Mouse (Mus musculus) left cerebral cortex, adult 9 months (tissue): ENCODE data around the gene Myo1g.
A peak's percentile ranks its signal among the peaks of the same experiment; 100 is the strongest.

Experiments
- DNase-seq, 2 experiments: peaks; one replicate each; pipeline ENCODE4 v3.0.0; 2022; ENCODE audit warnings: low spot score in 2 of 2

Myo1g gene

DNA sequence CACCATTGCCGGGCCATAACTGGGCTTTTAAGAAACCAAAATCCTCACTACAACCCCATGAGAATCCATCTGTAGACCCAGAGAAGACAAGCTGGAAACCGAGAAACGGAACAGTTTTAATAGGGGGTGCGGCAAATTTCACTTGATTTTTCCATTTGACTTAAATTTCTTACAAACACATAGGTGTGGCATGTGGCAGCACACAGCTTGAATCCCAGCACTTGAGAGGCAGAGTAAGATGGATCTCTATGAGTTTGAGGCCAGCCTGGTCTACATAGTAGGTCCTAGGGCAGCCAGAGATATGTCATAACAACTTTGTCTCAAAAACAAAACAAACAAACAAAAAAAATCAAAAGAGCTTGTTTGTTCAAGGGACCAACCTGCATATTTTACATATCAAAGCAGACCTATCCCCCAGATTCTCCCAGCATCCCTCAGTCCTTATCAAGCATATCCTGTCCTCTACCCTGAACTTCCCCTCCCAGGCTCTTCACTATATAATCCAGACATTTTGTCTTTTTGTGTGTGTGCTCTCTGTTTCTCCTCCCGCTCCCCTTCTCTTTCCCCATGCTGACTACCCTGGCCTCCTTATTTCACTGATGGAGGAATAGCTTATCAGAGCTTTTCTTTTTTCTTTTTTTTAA, 32.6 kb downstream of the Myo1g start:
- no peak for DNase-seq

DNA sequence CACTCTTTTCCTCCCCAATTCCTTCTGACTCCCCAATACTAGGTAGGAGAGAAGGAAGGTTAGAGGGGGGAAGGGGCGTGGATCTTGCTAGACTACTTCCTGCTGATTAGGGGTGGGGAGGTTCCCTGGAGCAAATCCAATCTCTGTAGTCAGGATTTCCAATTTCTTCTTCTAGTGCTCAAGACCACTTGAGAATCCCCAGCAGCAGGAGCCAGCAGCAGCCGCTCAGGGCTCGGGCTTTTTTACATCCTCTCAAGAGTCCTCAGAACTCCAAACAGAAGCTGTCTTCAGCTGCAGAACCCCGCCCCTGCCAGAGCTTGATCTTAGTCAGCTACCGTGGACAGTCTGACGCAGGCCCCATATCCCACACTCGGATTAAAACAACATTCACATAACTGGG, 33.3 kb downstream of the Myo1g start:
- DNase-seq, result no peak

GRCm38 (mm10) chr11:6486916-6487315, 33.8 kb downstream of the Myo1g start:
- DNase-seq, result no peak

- DNase-seq, result no peak
Observed at GRCm38 (mm10) chr11:6484244-6484959, 36.4 kb downstream of the Myo1g start.

GRCm38 (mm10) chr11:6483103-6483502, 37.7 kb downstream of the Myo1g start:
- DNase-seq, result no peak

GRCm38 (mm10) chr11:6481669-6482185, 39.0 kb downstream of the Myo1g start:
- no peak for DNase-seq

- DNase-seq, result peak in 1 of 2 experiments; percentile 22
Observed at GRCm38 (mm10) chr11:6480681-6481405, 39.9 kb downstream of the Myo1g start.

DNA sequence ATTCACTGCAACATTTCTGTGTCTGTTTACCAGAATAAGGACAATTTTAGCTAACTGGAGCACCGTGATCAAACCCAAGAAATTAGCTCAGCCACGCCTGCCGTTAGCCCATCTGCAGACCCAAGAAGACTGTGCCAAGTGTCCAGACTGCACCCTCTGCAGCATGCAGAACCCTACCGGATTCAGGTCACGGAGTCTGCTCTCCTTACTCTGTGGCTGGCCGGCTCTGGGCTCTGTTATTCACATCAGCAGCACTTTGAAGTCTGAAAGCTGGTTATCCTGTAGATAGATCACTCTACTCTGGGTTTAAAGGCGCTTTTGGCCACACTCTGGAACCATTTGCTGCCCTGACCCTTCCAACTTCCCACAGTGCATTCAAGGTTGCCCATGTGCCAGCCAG, 40.6 kb downstream of the Myo1g start:
- no peak for DNase-seq

DNA sequence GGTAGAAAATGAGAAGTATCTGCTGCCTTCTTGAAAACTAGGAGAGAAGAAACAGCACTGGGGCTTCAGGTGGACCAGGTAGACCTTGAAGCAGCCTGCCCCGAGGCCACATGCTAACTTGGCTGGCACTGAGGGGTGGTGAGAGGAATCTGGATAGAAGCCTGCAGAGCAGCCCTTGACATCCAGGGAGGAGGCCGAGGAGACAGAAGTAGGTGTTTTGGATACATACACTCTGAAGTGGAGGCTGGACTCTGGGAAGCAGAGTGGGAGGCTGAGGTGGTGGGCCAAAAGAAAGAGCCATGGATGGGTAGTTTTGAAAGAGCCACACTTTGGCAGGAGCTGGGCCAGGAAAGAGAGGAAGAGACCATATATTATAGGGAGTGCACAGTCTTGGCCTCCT, 41.5 kb downstream of the Myo1g start:
- DNase-seq, result no peak

- DNase-seq, result no peak
Observed at GRCm38 (mm10) chr11:6477350-6477749, 43.4 kb downstream of the Myo1g start.

- no peak for DNase-seq
Observed at GRCm38 (mm10) chr11:6476876-6477275, 43.9 kb downstream of the Myo1g start.

DNA sequence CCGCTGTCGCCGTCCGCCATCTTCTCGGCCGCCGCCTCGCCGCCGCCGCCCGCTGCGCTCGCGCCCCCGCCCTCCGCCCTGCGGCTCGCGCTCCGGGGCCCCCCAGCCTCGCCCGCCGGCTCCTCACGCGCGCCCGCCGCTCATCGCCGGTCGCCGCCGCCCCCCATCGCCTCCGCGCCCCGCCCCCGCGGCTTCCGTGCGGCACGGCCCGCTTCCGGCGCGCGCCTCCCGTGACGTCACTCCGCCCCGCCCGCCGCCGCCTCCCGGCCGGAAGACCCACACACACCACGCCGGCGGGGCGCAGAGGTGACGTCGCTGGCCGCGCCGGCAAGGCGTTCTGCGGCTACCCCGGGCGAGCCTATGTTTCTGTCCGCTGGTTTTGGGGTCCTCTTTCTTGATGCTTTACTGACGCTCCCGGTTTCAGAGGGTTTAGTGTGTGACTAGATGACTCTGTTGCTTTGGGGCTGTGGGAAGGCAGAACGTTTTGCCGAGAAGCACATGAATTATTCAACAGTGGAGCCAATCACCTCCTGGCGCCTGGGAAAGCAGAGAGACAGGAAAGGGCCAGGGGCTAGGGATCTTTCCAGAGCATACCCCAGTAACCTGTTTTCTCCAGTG, 44.8 kb downstream of the Myo1g start, which contains the start of gene Purb:
Purb (minus strand) TSS at position 51 of the 618 bp plus-strand sequence.
- DNase-seq, result peak; percentile 70 to 86

DNA sequence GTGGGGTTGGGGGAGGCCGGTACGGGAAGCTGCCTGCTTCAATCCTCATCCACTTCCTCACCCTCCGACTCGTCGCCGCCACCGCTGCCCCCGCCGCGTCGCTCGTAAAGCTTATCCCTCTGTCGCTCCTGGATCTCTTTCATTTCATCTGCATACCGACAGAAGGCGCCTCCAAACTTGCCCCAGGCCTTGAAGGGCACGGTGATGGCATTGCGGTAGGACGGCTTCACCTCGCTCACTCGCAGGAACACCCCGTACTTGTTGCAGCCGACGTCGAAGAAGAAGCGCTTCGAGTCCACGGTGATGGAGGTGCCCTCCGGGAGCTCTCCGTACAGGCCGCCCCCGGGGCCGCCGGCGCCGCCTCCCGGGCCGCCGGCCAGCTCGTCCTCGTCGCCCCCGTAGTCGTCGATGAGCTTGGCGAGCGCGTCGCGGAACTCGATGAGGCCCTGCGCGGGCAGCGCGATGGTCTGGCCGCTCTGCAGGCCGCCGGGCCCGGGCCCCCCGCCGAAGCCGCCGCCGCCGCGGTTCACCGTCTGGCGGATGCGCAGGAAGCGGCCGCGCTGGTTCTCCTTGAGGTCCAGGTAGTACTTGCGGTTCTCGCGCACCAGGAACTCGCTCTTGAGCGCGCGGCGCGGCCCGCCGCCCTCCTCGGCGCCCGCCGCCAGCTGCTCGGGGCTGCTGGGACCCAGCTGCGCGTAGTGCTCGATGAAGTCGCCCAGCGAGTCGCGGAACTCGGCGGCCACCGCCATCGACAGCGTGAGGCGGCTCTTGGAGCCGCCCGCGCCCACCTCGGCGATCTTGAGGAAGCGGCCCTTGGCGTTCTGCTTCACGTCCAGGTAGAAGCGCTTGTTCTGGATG, 45.7 kb downstream of the Myo1g start:
- DNase-seq, result peak in 1 of 2 experiments; percentile 41

DNA sequence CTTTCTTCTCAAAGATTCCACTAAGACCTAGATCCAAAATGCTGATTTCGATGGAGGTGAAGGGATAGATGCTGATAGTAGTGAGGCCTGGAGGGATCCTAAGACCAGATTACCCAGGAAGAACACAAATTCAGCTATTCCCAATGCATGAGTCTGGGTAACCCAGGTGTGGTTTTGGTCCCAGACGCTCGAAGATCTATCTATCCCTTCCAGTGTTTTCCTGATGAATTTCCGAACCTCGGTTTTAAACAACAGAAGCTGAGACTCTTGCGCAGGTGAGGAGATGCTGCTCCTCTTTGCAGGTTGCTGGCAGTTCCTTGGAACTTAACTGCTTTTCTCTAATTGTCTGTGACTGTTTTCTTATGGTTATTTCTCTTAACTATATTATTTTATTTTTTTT, 46.4 kb downstream of the Myo1g start:
- no peak for DNase-seq

DNA sequence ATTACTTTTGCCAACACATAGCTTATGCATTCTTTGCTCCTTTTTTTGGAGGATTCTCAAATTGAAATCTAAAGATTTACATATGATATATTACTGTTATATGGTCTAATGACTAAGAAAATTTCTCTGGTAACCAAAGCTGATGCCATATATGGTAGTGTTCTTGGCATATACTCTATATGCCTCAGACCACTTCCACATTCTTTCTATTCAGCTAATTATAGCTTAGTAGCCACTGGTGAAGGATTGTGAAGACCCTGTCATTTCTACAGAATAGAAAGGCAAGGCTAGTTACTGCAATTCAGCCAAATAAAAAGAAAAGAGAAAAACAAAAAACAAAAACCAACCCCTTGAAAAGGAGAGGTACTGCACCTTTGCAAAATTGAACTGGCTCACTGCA, 48.7 kb downstream of the Myo1g start:
- DNase-seq, result no peak

- no peak for DNase-seq
Observed at GRCm38 (mm10) chr11:6471493-6471892, 49.3 kb downstream of the Myo1g start.

DNA sequence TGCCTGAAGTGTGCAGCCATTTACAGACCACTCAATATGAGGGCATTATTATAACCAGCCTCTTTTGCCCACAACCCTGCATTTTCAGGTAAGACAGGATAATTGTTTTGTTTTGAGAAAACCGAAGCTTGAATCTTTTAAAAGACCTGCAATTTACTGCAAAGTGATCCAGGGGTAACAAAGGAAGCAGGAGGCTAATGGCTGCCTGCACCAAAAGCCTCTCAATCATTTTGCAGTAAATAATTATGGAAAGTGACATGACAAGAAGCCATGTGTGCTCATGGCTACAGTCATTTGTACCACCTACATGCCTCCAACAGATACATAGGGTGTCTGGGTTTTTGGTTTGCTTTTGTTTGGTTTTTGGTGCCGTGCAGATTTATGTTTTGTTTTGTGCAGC, 49.7 kb downstream of the Myo1g start:
- no peak for DNase-seq

- no peak for DNase-seq
Observed at GRCm38 (mm10) chr11:6468541-6468940, 52.2 kb downstream of the Myo1g start.

DNA sequence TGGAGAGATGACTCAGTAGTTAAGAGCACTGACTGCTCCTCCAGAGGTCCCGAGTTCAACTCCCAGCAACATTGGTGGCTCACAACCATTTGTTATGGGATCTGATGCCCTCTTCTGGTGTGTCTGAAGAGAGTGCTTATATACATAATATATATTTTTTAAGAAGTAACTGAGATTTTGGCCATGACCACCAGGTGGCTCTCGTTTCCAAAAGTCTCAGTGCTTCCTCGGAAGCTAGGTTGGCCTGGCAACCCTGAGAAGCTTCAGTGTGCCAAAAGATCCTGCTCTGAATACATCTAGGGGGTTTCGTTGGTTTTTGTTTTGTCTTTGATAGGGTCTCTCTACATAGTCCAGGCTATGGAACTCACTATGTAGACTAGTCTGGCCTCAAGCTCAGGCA, 55.6 kb downstream of the Myo1g start:
- DNase-seq, result peak in 1 of 2 experiments; percentile 65

- DNase-seq, result no peak
Observed at GRCm38 (mm10) chr11:6463159-6463837, 57.5 kb downstream of the Myo1g start.
